Mouse (Mus musculus): ENCODE measurements around the gene Tbx10. TPM values are rescaled to one million over a fixed set of nuclear protein-coding genes. Genes with fewer than 3 reads are reported as not detected.

Tbx10 gene
- polyA plus RNA-seq, 1 experiment from 2014 or later = not detected

DNA sequence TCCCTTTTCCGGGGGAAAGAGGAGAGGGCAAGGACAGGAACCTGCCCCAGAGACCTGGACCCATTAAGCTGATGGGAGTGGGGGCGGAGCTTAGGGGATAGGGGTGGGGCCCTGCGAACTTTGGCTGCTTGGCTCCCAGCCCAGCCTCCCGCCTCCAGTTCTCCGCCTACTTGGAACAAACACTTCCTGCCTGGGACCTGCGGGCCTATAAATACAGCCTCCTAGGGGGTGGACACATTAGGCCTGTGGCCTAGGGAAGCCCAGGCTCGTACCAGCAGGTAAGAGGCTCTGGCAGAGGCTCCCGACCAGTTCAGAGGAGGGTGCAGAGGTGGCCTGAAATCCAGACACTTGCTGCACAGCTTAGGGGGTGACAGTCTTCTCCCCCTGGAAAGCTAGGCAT, 6.2 kb upstream of the Tbx10 start, which contains the start of gene Acy3:
TSS of gene Acy3 (plus strand) at position 237 of the 400 bp plus-strand sequence.
- 9% methylated on average over 8 of the region's 8 CpGs for WGBS
- H3K9ac ChIP-seq (ENCODE audit: low read length) = peak within 1 kb of the TSS; percentile 62
- no peak within 1 kb of the TSS for H3K4me3 ChIP-seq (ENCODE audit: low read length)

DNA sequence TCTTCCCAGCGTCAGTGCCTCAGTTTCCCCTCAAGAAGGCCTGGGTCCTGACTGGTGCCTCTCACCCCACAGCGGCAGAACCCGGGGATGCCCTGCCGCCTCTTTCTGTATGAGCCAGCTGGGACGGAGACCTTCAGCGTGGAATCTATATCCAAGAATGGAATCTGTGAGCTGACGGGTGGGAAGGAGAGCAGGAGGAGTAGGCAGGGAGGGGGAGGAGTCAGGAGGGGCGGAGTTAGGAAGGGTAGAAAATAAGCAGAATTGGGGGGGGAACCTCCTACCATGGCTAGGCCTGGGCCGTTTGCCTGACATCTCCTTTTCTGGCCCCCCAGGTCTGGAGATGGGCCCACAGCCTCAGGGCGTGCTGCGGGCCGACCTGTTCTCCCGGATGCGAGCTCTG, 4.5 kb upstream of the Tbx10 start:
- H3K9me3 ChIP-seq (replicated peaks; ENCODE audit: control insufficient read depth, low read length) = no peaks in the 10 kb centered on the region
- ATAC-seq (replicated peaks; ENCODE audit: extremely low read depth, insufficient read depth, low FRiP score) = no peak
- H3K9ac ChIP-seq (ENCODE audit: low read length) = no peak overlapping the region
- H3K36me3 ChIP-seq (ENCODE audit: control insufficient read depth, insufficient read depth) = 0 out of 2 replicates have a peak, but pooled peaks cover 4% of the 10 kb centered on the region
- H3K4me3 ChIP-seq (ENCODE audit: low read length) = no peak overlapping the region
- peaks cover 22% of the 10 kb centered on the region for H3K4me1 ChIP-seq (ENCODE audit: control insufficient read depth, insufficient read depth, low read length)
- H3K4me2 ChIP-seq (ENCODE audit: low read depth, low read length) = no peak overlapping the region
- WGBS = 84% methylated on average over 14 of the region's 14 CpGs
- H3K27me3 ChIP-seq (ENCODE audit: control insufficient read depth, insufficient read depth, low read length) = peaks cover 5% of the 10 kb centered on the region; the same call in 1 of the 2 replicates
- no peak overlapping the region for H3K27ac ChIP-seq (ENCODE audit: low read length)

More for the DNA sequence above, 6.2 kb upstream of the Tbx10 start, which contains the start of gene Acy3:
- Histone ChIP-seq H3K36me3 (ENCODE audit: control insufficient read depth, insufficient read depth) (0 out of 2 replicates have a peak, but pooled peaks cover 4% of the 10 kb centered on the region), H3K9me3 (replicated peaks; ENCODE audit: control insufficient read depth, low read length) (no peaks in the 10 kb centered on the region), H3K4me2 (ENCODE audit: low read depth, low read length) (peak within 1 kb of the TSS; percentile 41), H3K27me3 (ENCODE audit: control insufficient read depth, insufficient read depth, low read length) (no peaks in the 10 kb centered on the region), H3K27ac (ENCODE audit: low read length) (peak within 1 kb of the TSS; percentile 82), H3K4me1 (ENCODE audit: control insufficient read depth, insufficient read depth, low read length) (peaks cover 22% of the 10 kb centered on the region)
- peak; percentile 74 for ATAC-seq (replicated peaks; ENCODE audit: extremely low read depth, insufficient read depth, low FRiP score)

DNA sequence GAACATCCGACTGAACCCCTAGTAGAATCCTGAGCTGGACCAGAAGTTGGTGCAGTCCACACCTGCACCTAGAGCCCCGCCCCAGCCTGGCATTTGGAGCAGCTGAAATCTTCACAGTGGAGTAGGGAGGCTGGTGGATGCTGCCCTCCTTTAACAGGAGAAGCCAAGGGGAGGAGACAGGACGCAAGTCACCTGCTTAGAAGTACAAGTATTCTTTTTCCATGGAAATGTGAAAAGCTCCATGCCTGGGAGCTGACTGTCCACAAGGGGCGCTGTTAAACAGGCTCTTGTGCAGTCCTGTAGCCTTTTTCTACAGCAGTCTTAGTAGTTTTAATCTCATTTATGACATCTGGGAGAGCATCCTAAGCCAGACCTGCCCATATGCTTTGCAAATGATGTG, 3.8 kb upstream of the Tbx10 start:
- H3K36me3 ChIP-seq (ENCODE audit: control insufficient read depth, insufficient read depth) = 0 out of 2 replicates have a peak, but pooled peaks cover 4% of the 10 kb centered on the region
- no peak for ATAC-seq (replicated peaks; ENCODE audit: extremely low read depth, insufficient read depth, low FRiP score)
- H3K4me2 ChIP-seq (ENCODE audit: low read depth, low read length) = no peak overlapping the region
- WGBS = 92% methylated on average over 4 of the region's 4 CpGs
- H3K4me1 ChIP-seq (ENCODE audit: control insufficient read depth, insufficient read depth, low read length) = peaks cover 22% of the 10 kb centered on the region
- no peak overlapping the region for H3K9ac ChIP-seq (ENCODE audit: low read length)
- H3K27ac ChIP-seq (ENCODE audit: low read length) = no peak overlapping the region
- H3K4me3 ChIP-seq (ENCODE audit: low read length) = no peak overlapping the region
- H3K27me3 ChIP-seq (ENCODE audit: control insufficient read depth, insufficient read depth, low read length) = peaks cover 5% of the 10 kb centered on the region; the same call in 1 of the 2 replicates
- no peaks in the 10 kb centered on the region for H3K9me3 ChIP-seq (replicated peaks; ENCODE audit: control insufficient read depth, low read length)

DNA sequence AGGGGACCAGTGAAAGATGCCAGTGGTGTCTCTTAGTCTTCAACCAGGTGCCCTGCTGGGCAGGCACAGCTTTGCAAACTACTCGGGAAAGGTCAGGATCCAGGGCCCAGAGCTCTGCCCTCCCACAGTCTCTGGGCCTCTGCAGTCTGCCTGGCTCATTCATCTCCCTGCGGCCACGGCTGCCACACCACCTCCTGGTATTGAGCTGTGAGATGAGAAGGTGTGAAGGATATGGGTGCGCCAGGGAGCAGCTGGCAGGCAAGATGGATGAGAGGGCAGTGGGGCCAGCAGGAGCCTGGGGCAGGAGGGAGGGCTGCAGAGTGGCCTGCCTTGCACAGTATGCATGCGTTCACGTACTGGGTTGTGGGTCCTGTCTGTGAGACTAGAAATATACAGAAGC, 1.7 kb upstream of the Tbx10 start:
- H3K27me3 ChIP-seq (ENCODE audit: control insufficient read depth, insufficient read depth, low read length) = peaks cover 5% of the 10 kb centered on the region; the same call in 1 of the 2 replicates

DNA sequence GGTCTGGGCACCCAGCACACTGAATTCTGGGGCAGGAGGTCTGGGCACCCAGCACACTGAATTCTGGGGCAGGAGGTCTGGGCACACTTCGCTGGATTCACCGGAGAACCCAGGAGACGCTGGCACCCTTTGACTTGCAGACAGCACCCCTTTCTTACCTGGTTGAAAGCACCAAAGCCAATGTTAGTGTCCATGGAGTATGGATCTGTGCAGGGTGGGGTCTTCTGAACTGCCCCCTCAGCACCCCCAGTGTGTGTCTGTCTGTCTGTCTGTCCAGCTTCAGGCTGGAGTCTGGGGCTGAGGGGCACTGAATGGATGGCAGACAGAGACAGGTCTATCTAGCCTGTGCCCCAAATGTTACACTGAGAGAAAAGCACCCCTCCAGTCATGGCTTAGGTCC, 990 bp upstream of the Tbx10 start:
- no peak for ATAC-seq (replicated peaks; ENCODE audit: extremely low read depth, insufficient read depth, low FRiP score)
- no peak overlapping the region for H3K4me2 ChIP-seq (ENCODE audit: low read depth, low read length)
- peaks cover 6% of the 10 kb centered on the region for H3K4me1 ChIP-seq (ENCODE audit: control insufficient read depth, insufficient read depth, low read length)
- 92% methylated on average over 3 of the region's 3 CpGs for WGBS
- H3K9me3 ChIP-seq (replicated peaks; ENCODE audit: control insufficient read depth, low read length) = no peaks in the 10 kb centered on the region
- H3K4me3 ChIP-seq (ENCODE audit: low read length) = no peak overlapping the region
- 0 out of 2 replicates have a peak, but pooled peaks cover 4% of the 10 kb centered on the region for H3K36me3 ChIP-seq (ENCODE audit: control insufficient read depth, insufficient read depth)
- peaks cover 5% of the 10 kb centered on the region; the same call in 1 of the 2 replicates for H3K27me3 ChIP-seq (ENCODE audit: control insufficient read depth, insufficient read depth, low read length)
- H3K27ac ChIP-seq (ENCODE audit: low read length) = no peak overlapping the region
- no peak overlapping the region for H3K9ac ChIP-seq (ENCODE audit: low read length)

More for the DNA sequence above, 1.7 kb upstream of the Tbx10 start:
- H3K9ac ChIP-seq (ENCODE audit: low read length) = no peak overlapping the region
- H3K4me3 ChIP-seq (ENCODE audit: low read length) = no peak overlapping the region
- no peak overlapping the region for H3K4me2 ChIP-seq (ENCODE audit: low read depth, low read length)
- H3K4me1 ChIP-seq (ENCODE audit: control insufficient read depth, insufficient read depth, low read length) = peaks cover 12% of the 10 kb centered on the region
- no peak for ATAC-seq (replicated peaks; ENCODE audit: extremely low read depth, insufficient read depth, low FRiP score)
- 44% methylated on average over 6 of the region's 6 CpGs for WGBS
- 0 out of 2 replicates have a peak, but pooled peaks cover 4% of the 10 kb centered on the region for H3K36me3 ChIP-seq (ENCODE audit: control insufficient read depth, insufficient read depth)
- no peaks in the 10 kb centered on the region for H3K9me3 ChIP-seq (replicated peaks; ENCODE audit: control insufficient read depth, low read length)
- H3K27ac ChIP-seq (ENCODE audit: low read length) = no peak overlapping the region

DNA sequence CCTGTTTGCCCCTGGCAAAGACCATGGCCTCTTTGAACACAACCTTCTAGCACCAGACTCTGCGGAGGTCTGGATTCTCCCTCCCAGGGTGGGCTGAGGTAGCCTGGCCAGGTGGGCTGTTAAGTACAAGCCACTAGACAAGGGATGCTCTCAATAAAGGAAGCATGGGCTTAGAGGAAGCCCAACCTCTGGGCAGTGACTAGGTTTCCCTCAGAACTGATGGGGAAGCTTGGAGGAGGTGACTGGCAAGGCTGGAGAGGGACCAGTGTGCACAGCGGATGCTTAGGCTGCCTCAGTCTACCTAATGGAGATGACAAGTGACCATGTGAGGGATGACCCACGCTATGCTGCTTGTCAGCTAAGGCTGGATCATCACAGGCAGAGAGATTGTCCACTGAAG, 586 bp upstream of the Tbx10 start:
- peaks cover 2% of the 10 kb centered on the region for H3K4me1 ChIP-seq (ENCODE audit: control insufficient read depth, insufficient read depth, low read length)
- 86% methylated on average over 3 of the region's 3 CpGs for WGBS
- H3K9me3 ChIP-seq (replicated peaks; ENCODE audit: control insufficient read depth, low read length) = no peaks in the 10 kb centered on the region
- H3K27ac ChIP-seq (ENCODE audit: low read length) = no peak overlapping the region
- no peak overlapping the region for H3K4me2 ChIP-seq (ENCODE audit: low read depth, low read length)
- no peak for ATAC-seq (replicated peaks; ENCODE audit: extremely low read depth, insufficient read depth, low FRiP score)
- no peak overlapping the region for H3K4me3 ChIP-seq (ENCODE audit: low read length)
- peaks cover 5% of the 10 kb centered on the region; the same call in 1 of the 2 replicates for H3K27me3 ChIP-seq (ENCODE audit: control insufficient read depth, insufficient read depth, low read length)
- H3K9ac ChIP-seq (ENCODE audit: low read length) = no peak overlapping the region
- H3K36me3 ChIP-seq (ENCODE audit: control insufficient read depth, insufficient read depth) = 0 out of 2 replicates have a peak, but pooled peaks cover 4% of the 10 kb centered on the region

DNA sequence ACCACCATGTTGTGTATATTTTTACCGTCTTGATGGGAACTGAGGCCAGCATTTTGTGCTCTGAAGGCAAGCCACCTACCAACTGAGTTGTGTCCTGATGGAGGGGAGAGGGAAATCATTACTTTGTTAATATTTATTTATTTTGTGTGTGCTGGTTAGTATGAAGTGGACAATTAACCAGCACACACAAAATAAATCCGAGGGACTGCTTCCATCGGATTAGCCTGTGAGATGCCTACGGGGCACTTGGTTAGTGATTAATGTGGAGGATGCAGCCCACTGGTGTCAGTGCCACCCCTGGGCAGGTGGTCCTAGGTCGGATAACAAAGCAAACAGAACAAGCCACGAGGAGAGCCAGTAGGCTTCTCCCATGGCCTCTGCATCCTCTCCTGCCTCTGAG, 2.4 kb downstream of the Tbx10 start:
- Histone ChIP-seq H3K27ac (ENCODE audit: low read length) (no peak overlapping the region), H3K36me3 (ENCODE audit: control insufficient read depth, insufficient read depth) (no peaks in the 10 kb centered on the region), H3K9me3 (replicated peaks; ENCODE audit: control insufficient read depth, low read length) (no peaks in the 10 kb centered on the region), H3K4me2 (ENCODE audit: low read depth, low read length) (no peak overlapping the region), H3K9ac (ENCODE audit: low read length) (no peak overlapping the region), H3K27me3 (ENCODE audit: control insufficient read depth, insufficient read depth, low read length) (peaks cover 5% of the 10 kb centered on the region; the same call in 1 of the 2 replicates), H3K4me3 (ENCODE audit: low read length) (no peak overlapping the region), H3K4me1 (ENCODE audit: control insufficient read depth, insufficient read depth, low read length) (peaks cover 5% of the 10 kb centered on the region)
- no peak for ATAC-seq (replicated peaks; ENCODE audit: extremely low read depth, insufficient read depth, low FRiP score)
- WGBS = 74% methylated on average over 6 of the region's 6 CpGs

DNA sequence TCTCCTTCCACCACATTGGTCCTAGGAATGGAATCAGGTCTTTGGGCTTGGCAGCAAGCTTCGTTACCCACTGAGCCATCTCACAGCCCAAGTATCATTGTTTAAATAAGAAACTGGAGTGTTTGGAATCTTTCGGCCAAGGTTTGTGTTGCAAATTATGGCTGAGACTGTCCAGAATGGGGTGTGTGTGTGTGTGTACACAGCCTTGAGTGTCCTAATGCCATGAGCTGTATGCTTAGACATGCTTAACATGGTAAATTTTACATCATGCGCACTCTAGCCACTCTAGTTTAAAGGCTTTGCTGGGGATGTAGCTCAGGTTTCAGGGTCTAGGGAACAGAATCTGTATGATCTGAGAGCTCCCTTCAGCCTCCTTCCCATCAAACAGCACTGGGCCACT, 3.0 kb downstream of the Tbx10 start:
- Histone ChIP-seq H3K9ac (ENCODE audit: low read length) (no peak overlapping the region), H3K36me3 (ENCODE audit: control insufficient read depth, insufficient read depth) (no peaks in the 10 kb centered on the region), H3K4me1 (ENCODE audit: control insufficient read depth, insufficient read depth, low read length) (peaks cover 5% of the 10 kb centered on the region), H3K4me2 (ENCODE audit: low read depth, low read length) (no peak overlapping the region), H3K27me3 (ENCODE audit: control insufficient read depth, insufficient read depth, low read length) (peaks cover 5% of the 10 kb centered on the region; the same call in 1 of the 2 replicates), H3K9me3 (replicated peaks; ENCODE audit: control insufficient read depth, low read length) (no peaks in the 10 kb centered on the region), H3K4me3 (ENCODE audit: low read length) (no peak overlapping the region), H3K27ac (ENCODE audit: low read length) (no peak overlapping the region)
- 82% methylated on average over 3 of the region's 3 CpGs for WGBS
- ATAC-seq (replicated peaks; ENCODE audit: extremely low read depth, insufficient read depth, low FRiP score) = no peak

DNA sequence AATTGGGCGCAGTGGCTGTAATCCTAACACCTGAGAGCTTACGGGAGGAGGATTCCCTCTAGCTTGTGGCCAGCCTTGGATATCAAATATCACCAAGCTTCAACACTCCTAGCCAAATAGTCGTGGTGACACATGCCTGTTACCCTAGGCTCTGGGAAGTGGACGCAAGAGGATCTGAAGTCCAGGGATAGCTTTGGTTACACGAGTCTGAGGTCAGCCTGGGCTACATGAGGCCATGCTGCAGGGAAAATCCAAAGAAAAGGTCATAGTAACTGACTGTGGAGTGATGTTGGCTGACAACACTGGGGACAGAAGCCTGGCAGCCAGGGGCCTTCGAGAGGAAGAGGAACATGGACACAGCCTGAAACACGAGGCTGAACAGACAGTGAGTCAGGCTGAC, 3.6 kb downstream of the Tbx10 start:
- no peaks in the 10 kb centered on the region for H3K9me3 ChIP-seq (replicated peaks; ENCODE audit: control insufficient read depth, low read length)
- ATAC-seq (replicated peaks; ENCODE audit: extremely low read depth, insufficient read depth, low FRiP score) = no peak
- no peak overlapping the region for H3K27ac ChIP-seq (ENCODE audit: low read length)
- H3K4me3 ChIP-seq (ENCODE audit: low read length) = no peak overlapping the region
- H3K9ac ChIP-seq (ENCODE audit: low read length) = no peak overlapping the region
- no peak overlapping the region for H3K4me2 ChIP-seq (ENCODE audit: low read depth, low read length)
- WGBS = 62% methylated on average over 7 of the region's 7 CpGs
- H3K27me3 ChIP-seq (ENCODE audit: control insufficient read depth, insufficient read depth, low read length) = peaks cover 5% of the 10 kb centered on the region; the same call in 1 of the 2 replicates
- peaks cover 9% of the 10 kb centered on the region for H3K4me1 ChIP-seq (ENCODE audit: control insufficient read depth, insufficient read depth, low read length)
- H3K36me3 ChIP-seq (ENCODE audit: control insufficient read depth, insufficient read depth) = no peaks in the 10 kb centered on the region

Measured in heart, embryonic 16.5 days (tissue).